Mouse (Mus musculus): ENCODE results near the gene Nol10. TPM values are rescaled to one million over a fixed set of nuclear protein-coding genes. Genes with fewer than 3 reads are reported as not detected.

The Nol10 gene
- polyA plus RNA-seq, 1 experiment from 2014 or later, result 17.0 TPM

DNA sequence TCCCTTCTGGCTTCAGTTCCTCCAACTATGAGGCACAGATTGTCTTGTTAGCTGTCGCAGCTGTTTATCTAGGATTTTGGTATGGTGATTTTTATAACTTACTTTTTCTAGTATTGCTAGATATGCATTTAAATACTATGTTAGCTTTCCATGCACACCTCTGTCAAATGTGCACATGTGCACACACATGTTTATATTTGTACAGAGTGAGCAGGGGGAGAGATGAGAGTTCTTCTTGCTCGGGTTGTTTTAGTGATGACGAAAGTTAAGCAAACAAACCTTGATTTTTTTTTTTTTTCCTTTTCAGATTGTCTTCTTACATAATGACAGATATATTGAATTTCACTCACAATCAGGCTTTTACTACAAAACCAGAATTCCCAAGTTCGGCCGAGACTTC lies 9.5 kb downstream of the Nol10 start:
- no peak for ATAC-seq (ENCODE audit: insufficient read depth, low FRiP score)
- peaks cover 6% of the 10 kb centered on the region for H3K36me3 ChIP-seq (ENCODE audit: control insufficient read depth, insufficient read depth, low read length)
- 79% methylated on average over 5 of the region's 5 CpGs for WGBS
- H3K9ac ChIP-seq (ENCODE audit: low read length), result no peak overlapping the region
- no peak overlapping the region for H3K27ac ChIP-seq (ENCODE audit: low read length)
- H3K4me1 ChIP-seq (ENCODE audit: control insufficient read depth, insufficient read depth, low read length), result no peaks in the 10 kb centered on the region
- no peaks in the 10 kb centered on the region for H3K27me3 ChIP-seq (ENCODE audit: control insufficient read depth, insufficient read depth, low read length)
- H3K4me2 ChIP-seq (ENCODE audit: low read depth, low read length), result no peak overlapping the region
- no peaks in the 10 kb centered on the region for H3K9me3 ChIP-seq (replicated peaks; ENCODE audit: control insufficient read depth, low read length)
- no peak overlapping the region for H3K4me3 ChIP-seq (replicated peaks; ENCODE audit: low read length)

- WGBS, result 86% methylated on average over 9 of the region's 9 CpGs
Measured at GRCm38 (mm10) chr12:17358981-17359380, 10.7 kb downstream of the Nol10 start.

GRCm38 (mm10) chr12:17360104-17360503 lies 11.8 kb downstream of the Nol10 start:
- Histone ChIP-seq H3K36me3 (ENCODE audit: control insufficient read depth, insufficient read depth, low read length) (peaks cover 16% of the 10 kb centered on the region), H3K9me3 (replicated peaks; ENCODE audit: control insufficient read depth, low read length) (no peaks in the 10 kb centered on the region), H3K4me3 (replicated peaks; ENCODE audit: low read length) (no peak overlapping the region), H3K9ac (ENCODE audit: low read length) (no peak overlapping the region), H3K27me3 (ENCODE audit: control insufficient read depth, insufficient read depth, low read length) (no peaks in the 10 kb centered on the region), H3K4me1 (ENCODE audit: control insufficient read depth, insufficient read depth, low read length) (no peaks in the 10 kb centered on the region), H3K27ac (ENCODE audit: low read length) (no peak overlapping the region), H3K4me2 (ENCODE audit: low read depth, low read length) (no peak overlapping the region)
- WGBS, result 56% methylated on average over 9 of the region's 9 CpGs
- no peak for ATAC-seq (ENCODE audit: insufficient read depth, low FRiP score)

More at GRCm38 (mm10) chr12:17358981-17359380, 10.7 kb downstream of the Nol10 start:
- Histone ChIP-seq H3K27me3 (ENCODE audit: control insufficient read depth, insufficient read depth, low read length) (no peaks in the 10 kb centered on the region), H3K4me1 (ENCODE audit: control insufficient read depth, insufficient read depth, low read length) (no peaks in the 10 kb centered on the region), H3K36me3 (ENCODE audit: control insufficient read depth, insufficient read depth, low read length) (peaks cover 16% of the 10 kb centered on the region), H3K4me2 (ENCODE audit: low read depth, low read length) (no peak overlapping the region), H3K9me3 (replicated peaks; ENCODE audit: control insufficient read depth, low read length) (no peaks in the 10 kb centered on the region), H3K4me3 (replicated peaks; ENCODE audit: low read length) (no peak overlapping the region), H3K27ac (ENCODE audit: low read length) (no peak overlapping the region), H3K9ac (ENCODE audit: low read length) (no peak overlapping the region)
- ATAC-seq (ENCODE audit: insufficient read depth, low FRiP score), result no peak

DNA sequence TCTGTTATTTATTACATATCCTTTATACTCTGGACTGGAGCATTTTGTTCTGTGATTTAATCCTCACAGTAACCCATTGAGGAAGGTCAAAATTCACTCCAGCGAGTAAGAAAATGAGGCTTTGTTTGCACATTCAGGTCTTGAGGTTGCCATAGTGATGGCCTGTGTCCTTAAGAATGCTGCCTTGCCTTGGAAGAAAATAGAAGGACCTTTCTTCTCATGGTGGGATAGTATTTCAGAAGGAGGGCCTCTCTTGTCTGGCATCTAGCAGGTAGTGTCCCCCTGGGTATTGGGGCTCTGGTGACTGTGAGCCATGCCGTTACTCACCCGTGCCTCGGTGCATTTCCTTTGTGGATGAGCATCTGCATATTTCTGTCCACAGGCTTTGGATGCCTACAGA lies 12.4 kb downstream of the Nol10 start:
- WGBS, result 84% methylated on average over 4 of the region's 4 CpGs
- H3K9me3 ChIP-seq (replicated peaks; ENCODE audit: control insufficient read depth, low read length), result no peaks in the 10 kb centered on the region
- H3K36me3 ChIP-seq (ENCODE audit: control insufficient read depth, insufficient read depth, low read length), result peaks cover 16% of the 10 kb centered on the region
- H3K4me2 ChIP-seq (ENCODE audit: low read depth, low read length), result no peak overlapping the region
- no peak overlapping the region for H3K27ac ChIP-seq (ENCODE audit: low read length)
- no peak overlapping the region for H3K4me3 ChIP-seq (replicated peaks; ENCODE audit: low read length)
- no peaks in the 10 kb centered on the region for H3K27me3 ChIP-seq (ENCODE audit: control insufficient read depth, insufficient read depth, low read length)
- no peak for ATAC-seq (ENCODE audit: insufficient read depth, low FRiP score)
- H3K4me1 ChIP-seq (ENCODE audit: control insufficient read depth, insufficient read depth, low read length), result no peaks in the 10 kb centered on the region
- H3K9ac ChIP-seq (ENCODE audit: low read length), result no peak overlapping the region

GRCm38 (mm10) chr12:17362316-17362715 lies 14.1 kb downstream of the Nol10 start:
- Histone ChIP-seq H3K27ac (ENCODE audit: low read length) (no peak overlapping the region), H3K4me2 (ENCODE audit: low read depth, low read length) (no peak overlapping the region), H3K4me1 (ENCODE audit: control insufficient read depth, insufficient read depth, low read length) (no peaks in the 10 kb centered on the region), H3K27me3 (ENCODE audit: control insufficient read depth, insufficient read depth, low read length) (no peaks in the 10 kb centered on the region), H3K36me3 (ENCODE audit: control insufficient read depth, insufficient read depth, low read length) (peaks cover 16% of the 10 kb centered on the region), H3K9ac (ENCODE audit: low read length) (no peak overlapping the region), H3K9me3 (replicated peaks; ENCODE audit: control insufficient read depth, low read length) (no peaks in the 10 kb centered on the region), H3K4me3 (replicated peaks; ENCODE audit: low read length) (no peak overlapping the region)
- no peak for ATAC-seq (ENCODE audit: insufficient read depth, low FRiP score)
- WGBS, result 95% methylated on average over 5 of the region's 5 CpGs

DNA sequence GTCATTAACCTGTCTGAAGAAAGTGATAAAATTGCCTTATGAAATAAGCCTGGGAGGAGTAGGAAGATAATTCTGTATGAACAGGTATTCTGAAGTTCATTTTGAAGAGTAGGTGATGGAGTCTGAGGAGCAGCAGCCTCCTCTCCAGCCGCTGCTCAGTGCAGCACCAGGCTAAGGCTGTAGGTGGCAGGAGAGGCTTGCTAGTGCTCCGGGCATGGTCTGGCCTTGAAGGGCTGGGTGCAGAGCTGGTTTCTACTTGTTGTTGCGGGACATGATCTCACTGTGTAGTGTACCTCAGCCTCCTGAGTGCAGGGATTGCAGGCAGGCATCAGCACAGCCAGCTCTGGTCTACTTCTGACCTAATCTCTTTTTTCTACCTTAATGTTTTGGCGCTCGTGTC lies 18.7 kb downstream of the Nol10 start:
- Histone ChIP-seq H3K36me3 (ENCODE audit: control insufficient read depth, insufficient read depth, low read length) (peaks cover 21% of the 10 kb centered on the region), H3K27ac (ENCODE audit: low read length) (no peak overlapping the region), H3K9me3 (replicated peaks; ENCODE audit: control insufficient read depth, low read length) (no peaks in the 10 kb centered on the region), H3K27me3 (ENCODE audit: control insufficient read depth, insufficient read depth, low read length) (no peaks in the 10 kb centered on the region), H3K4me3 (replicated peaks; ENCODE audit: low read length) (no peak overlapping the region), H3K9ac (ENCODE audit: low read length) (no peak overlapping the region), H3K4me2 (ENCODE audit: low read depth, low read length) (no peak overlapping the region), H3K4me1 (ENCODE audit: control insufficient read depth, insufficient read depth, low read length) (no peaks in the 10 kb centered on the region)
- 67% methylated on average over 5 of the region's 5 CpGs for WGBS
- peak; percentile 85 for ATAC-seq (ENCODE audit: insufficient read depth, low FRiP score)

DNA sequence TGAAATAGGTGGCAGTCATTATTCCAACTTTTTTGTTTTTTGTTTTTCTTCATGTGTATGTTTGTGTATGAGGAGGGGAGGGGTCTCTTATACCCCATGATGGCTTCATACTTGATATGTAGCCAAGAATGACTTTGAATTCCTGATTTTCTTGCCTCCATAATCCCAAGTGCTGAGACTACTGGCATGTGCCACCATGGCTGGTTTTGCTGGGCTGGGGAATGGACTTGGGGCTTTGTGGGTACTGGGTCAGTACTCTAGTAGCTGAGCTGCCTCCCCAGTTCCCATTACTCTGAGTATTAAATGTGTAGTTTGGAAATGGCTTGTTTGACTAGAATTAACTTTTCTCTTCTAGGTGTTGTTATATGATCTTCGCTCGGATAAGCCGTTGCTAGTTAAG lies 20.9 kb downstream of the Nol10 start:
- Histone ChIP-seq H3K9ac (ENCODE audit: low read length) (no peak overlapping the region), H3K9me3 (replicated peaks; ENCODE audit: control insufficient read depth, low read length) (no peaks in the 10 kb centered on the region), H3K4me3 (replicated peaks; ENCODE audit: low read length) (no peak overlapping the region), H3K4me1 (ENCODE audit: control insufficient read depth, insufficient read depth, low read length) (no peaks in the 10 kb centered on the region), H3K27ac (ENCODE audit: low read length) (no peak overlapping the region), H3K36me3 (ENCODE audit: control insufficient read depth, insufficient read depth, low read length) (peaks cover 10% of the 10 kb centered on the region), H3K4me2 (ENCODE audit: low read depth, low read length) (no peak overlapping the region), H3K27me3 (ENCODE audit: control insufficient read depth, insufficient read depth, low read length) (no peaks in the 10 kb centered on the region)
- 95% methylated on average over 3 of the region's 3 CpGs for WGBS
- no peak for ATAC-seq (ENCODE audit: insufficient read depth, low FRiP score)

GRCm38 (mm10) chr12:17369551-17370325 lies 21.5 kb downstream of the Nol10 start:
- Histone ChIP-seq H3K4me1 (ENCODE audit: control insufficient read depth, insufficient read depth, low read length) (no peaks in the 10 kb centered on the region), H3K4me3 (replicated peaks; ENCODE audit: low read length) (no peak overlapping the region), H3K9me3 (replicated peaks; ENCODE audit: control insufficient read depth, low read length) (no peaks in the 10 kb centered on the region), H3K9ac (ENCODE audit: low read length) (no peak overlapping the region), H3K27ac (ENCODE audit: low read length) (no peak overlapping the region), H3K27me3 (ENCODE audit: control insufficient read depth, insufficient read depth, low read length) (no peaks in the 10 kb centered on the region), H3K4me2 (ENCODE audit: low read depth, low read length) (no peak overlapping the region), H3K36me3 (ENCODE audit: control insufficient read depth, insufficient read depth, low read length) (peaks cover 15% of the 10 kb centered on the region)
- WGBS, result 92% methylated on average over 7 of the region's 7 CpGs
- ATAC-seq (ENCODE audit: insufficient read depth, low FRiP score), result no peak

GRCm38 (mm10) chr12:17371589-17372235 lies 23.5 kb downstream of the Nol10 start:
- Histone ChIP-seq H3K36me3 (ENCODE audit: control insufficient read depth, insufficient read depth, low read length) (peaks cover 15% of the 10 kb centered on the region), H3K4me2 (ENCODE audit: low read depth, low read length) (no peak overlapping the region), H3K9me3 (replicated peaks; ENCODE audit: control insufficient read depth, low read length) (no peaks in the 10 kb centered on the region), H3K27me3 (ENCODE audit: control insufficient read depth, insufficient read depth, low read length) (no peaks in the 10 kb centered on the region), H3K27ac (ENCODE audit: low read length) (no peak overlapping the region), H3K9ac (ENCODE audit: low read length) (no peak overlapping the region), H3K4me1 (ENCODE audit: control insufficient read depth, insufficient read depth, low read length) (no peaks in the 10 kb centered on the region), H3K4me3 (replicated peaks; ENCODE audit: low read length) (no peak overlapping the region)
- 86% methylated on average over 8 of the region's 8 CpGs for WGBS
- no peak for ATAC-seq (ENCODE audit: insufficient read depth, low FRiP score)

All from stomach, embryonic 16.5 days (tissue).